Comparison of ENCODE assay signal across 9 mouse cellular contexts in the genomic region with DNA sequence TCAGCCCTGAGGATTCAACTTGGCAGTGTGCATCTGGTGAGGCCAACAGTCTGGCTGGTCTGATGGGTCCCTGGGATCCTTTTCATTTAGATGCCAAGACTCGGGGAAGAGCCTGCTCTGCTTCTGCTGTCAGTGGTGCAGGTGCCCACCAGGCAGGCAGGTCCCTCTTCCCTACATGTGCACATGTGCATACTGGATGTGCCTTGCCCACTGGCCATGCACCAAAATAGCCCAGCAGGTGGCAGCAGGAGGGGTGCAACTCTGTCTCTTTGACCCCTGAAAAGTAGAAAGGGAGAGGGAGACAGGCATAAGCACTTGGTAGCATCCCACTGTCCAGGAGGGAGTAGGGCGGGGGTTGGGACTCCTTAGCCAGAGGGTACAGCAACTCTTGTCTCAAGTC.
DNase-seq lines count a peak whose midpoint lies in the region; ATAC-seq lines count a peak whose summit lies in the region.
"Had no signal": no experiment of that assay in that cellular context is flagged by ENCODE, and none has a peak within 500 bp of the region (broad histone marks: within the 10 kb centered on the region; RNA-seq: fewer than 3 reads in every experiment).

No protein-coding gene starts in this region.

- intact Hi-C loops in left cerebral cortex, postnatal 4 days (cut with DNase I), result no loop called here

- DNase-seq in cerebellum, postnatal 10 days, result peak; percentile 45 to 68
- no peak for DNase-seq in cerebellum, adult 11 months
- peak; percentile 30 for DNase-seq in left cerebral cortex, postnatal 4 days
- DNase-seq in left cerebral cortex, adult 11 months (ENCODE audit: low spot score), result no peak
- peak; percentile 10 for DNase-seq in spleen, postnatal 36 days (ENCODE audit: low spot score in 2 of 2)
- no peak for DNase-seq in urinary bladder, postnatal 14 days (ENCODE audit: low spot score)
- DNase-seq: right cerebral cortex, postnatal 25 days had no signal

- peak; percentile 69; the same call in 1 of the 2 replicates for ATAC-seq in common myeloid progenitor, adult 5-6 weeks (replicated peaks; ENCODE audit: low read depth, poor library complexity, severe bottlenecking)
- no peak for ATAC-seq in frontal cortex, adult (ENCODE audit: low TSS enrichment)

Comparison
In these comparisons a context has a peak if more than half of its experiments do, and no peak if none do; other contexts are left out.
1. DNase-seq: peak in cerebellum, postnatal 10 days (2 of 2), left cerebral cortex, postnatal 4 days (single experiment) and spleen, postnatal 36 days (2 of 2); none in cerebellum, adult 11 months (single experiment), left cerebral cortex, adult 11 months (single experiment) and urinary bladder, postnatal 14 days (single experiment).